Mouse (Mus musculus) lung, postnatal 0 days (tissue): ENCODE measurements around the gene Zbp1. TPM values are rescaled to one million over a fixed set of nuclear protein-coding genes. Genes with fewer than 3 reads are reported as not detected.

Experiments
- ATAC-seq: fragments of 200-750 bp; cut with Nextera tagmentation; 2 replicates; pipeline ENCODE4 v1.8.0; 2017; ENCODE audit warnings: moderate library complexity
- DNase-seq: peaks from one replicate; pipeline ENCODE4 v3.0.0-alpha.2; 2016; ENCODE audit warnings: low spot score
- H3K27ac ChIP-seq: fragments of 300-500 bp; sonication (generic); 2 replicates; pipeline ENCODE4 v1.5.1; 2014; ENCODE audit warnings: antibody characterized with exemption, mild to moderate bottlenecking, low read length, mixed read lengths
- H3K27me3 ChIP-seq: fragments of 300-500 bp; sonication (generic); replicated peaks from 2 replicates; pipeline ENCODE4 v1.6.1; 2014; ENCODE audit warnings: low read length, mixed read lengths; ENCODE audit not compliant: insufficient read depth
- H3K36me3 ChIP-seq: fragments of 300-500 bp; sonication (generic); 2 replicates; pipeline ENCODE4 v1.6.1; 2014; ENCODE audit warnings: low read length, mixed read lengths; ENCODE audit not compliant: insufficient read depth
- H3K4me1 ChIP-seq: fragments of 300-500 bp; sonication (generic); 2 replicates; pipeline ENCODE4 v1.6.1; 2014; ENCODE audit warnings: antibody characterized with exemption, low read depth, low read length, mixed read lengths; ENCODE audit not compliant: insufficient read depth
- H3K4me2 ChIP-seq: fragments of 300-500 bp; sonication (generic); replicated peaks from 2 replicates; pipeline ENCODE4 v1.6.1; 2014; ENCODE audit warnings: low read depth, mild to moderate bottlenecking, low read length, moderate library complexity, mixed read lengths
- H3K4me3 ChIP-seq: fragments of 300-500 bp; sonication (generic); 2 replicates; pipeline ENCODE4 v1.5.1; 2014; ENCODE audit warnings: low read depth, low read length
- H3K9ac ChIP-seq: fragments of 300-500 bp; sonication (generic); replicated peaks from 2 replicates; pipeline ENCODE4 v1.6.1; 2014; ENCODE audit warnings: low read depth, mild to moderate bottlenecking
- H3K9me3 ChIP-seq: fragments of 300-500 bp; sonication (generic); 2 replicates; pipeline ENCODE4 v1.6.1; 2016; ENCODE audit warnings: low read length, mixed read lengths
- CTCF ChIP-seq: IDR thresholded peaks from 2 replicates; pipeline ENCODE4 v1.5.1; 2016; ENCODE audit warnings: antibody characterized with exemption, mild to moderate bottlenecking
- EP300 ChIP-seq: IDR thresholded peaks from 2 replicates; pipeline ENCODE4 v1.6.1; 2016; ENCODE audit warnings: antibody characterized with exemption, mild to moderate bottlenecking, control low read depth
- WGBS: fragments of 180-500 bp; shearing (Covaris S2); extraction: QIAGEN DNeasy Blood & Tissue Kit; methylation state at CpG from one replicate; pipeline ENCODE4 v1.1.7; 2014; 5-methylcytosine and 5-hydroxymethylcytosine counted together
- polyA plus RNA-seq: library from polyadenylated mRNA; unstranded; fragments of >200 nt; fragmentation: Nextera tagmentation; extraction: Ambion mirVana; gene quantifications from 2 replicates; pipeline ENCODE4 v1.2.1, GENCODE M21; 2015

Gene Zbp1
- polyA plus RNA-seq, 1 experiment from 2014 or later, result 2.5 TPM

- Histone ChIP-seq H3K4me1 (no peaks in the 10 kb centered on the region), H3K9ac (no peak overlapping the region), H3K27me3 (no peaks in the 10 kb centered on the region), H3K4me2 (peak overlapping the region; percentile 36; the same call in 1 of the 2 replicates), H3K27ac (no peak overlapping the region), H3K4me3 (no peak overlapping the region), H3K9me3 (no peaks in the 10 kb centered on the region), H3K36me3 (no peaks in the 10 kb centered on the region; the same call in 1 of the 2 replicates)
- WGBS, result 11% methylated on average over 9 of the region's 10 CpGs
- no peak for TF ChIP-seq EP300
- TF ChIP-seq CTCF, result peak; percentile 97
- ATAC-seq, result peak; percentile 74
- DNase-seq, result peak; percentile 87
Measured at GRCm38 (mm10) chr2:173229578-173230224, 11.0 kb upstream of the Zbp1 start.

- Histone ChIP-seq H3K9ac (no peak overlapping the region), H3K4me1 (no peaks in the 10 kb centered on the region), H3K9me3 (no peaks in the 10 kb centered on the region), H3K4me2 (no peak overlapping the region), H3K27ac (no peak overlapping the region), H3K27me3 (no peaks in the 10 kb centered on the region), H3K36me3 (no peaks in the 10 kb centered on the region; the same call in 1 of the 2 replicates), H3K4me3 (no peak overlapping the region)
- no peak for DNase-seq
- WGBS, result 89% methylated on average over 7 of the region's 8 CpGs
- ATAC-seq, result no peak
- TF ChIP-seq CTCF (no peak), EP300 (no peak)
Measured at GRCm38 (mm10) chr2:173228567-173228966, 9.8 kb upstream of the Zbp1 start.

- no peaks in the 10 kb centered on the region for H3K4me1 ChIP-seq
- no peak overlapping the region for H3K27ac ChIP-seq
- no peaks in the 10 kb centered on the region; the same call in 1 of the 2 replicates for H3K36me3 ChIP-seq
- TF ChIP-seq EP300, result no peak
- TF ChIP-seq CTCF, result no peak
- 83% methylated on average over 8 of the region's 8 CpGs for WGBS
- no peak for ATAC-seq
- H3K9me3 ChIP-seq, result no peaks in the 10 kb centered on the region
- H3K9ac ChIP-seq, result no peak overlapping the region
- H3K4me2 ChIP-seq, result no peak overlapping the region
- no peak for DNase-seq
- no peak overlapping the region for H3K4me3 ChIP-seq
- H3K27me3 ChIP-seq, result no peaks in the 10 kb centered on the region
Measured at GRCm38 (mm10) chr2:173226792-173227191, 8.1 kb upstream of the Zbp1 start.

GRCm38 (mm10) chr2:173225906-173226305 lies 7.2 kb upstream of the Zbp1 start:
- Histone ChIP-seq H3K4me2 (no peak overlapping the region), H3K36me3 (no peaks in the 10 kb centered on the region; the same call in 1 of the 2 replicates), H3K9ac (no peak overlapping the region), H3K27me3 (no peaks in the 10 kb centered on the region), H3K4me1 (no peaks in the 10 kb centered on the region), H3K4me3 (no peak overlapping the region), H3K9me3 (no peaks in the 10 kb centered on the region), H3K27ac (no peak overlapping the region)
- 85% methylated on average over 7 of the region's 7 CpGs for WGBS
- no peak for DNase-seq
- no peak for ATAC-seq
- no peak for TF ChIP-seq EP300
- no peak for TF ChIP-seq CTCF

- no peaks in the 10 kb centered on the region for H3K27me3 ChIP-seq
- no peak overlapping the region for H3K27ac ChIP-seq
- TF ChIP-seq CTCF (no peak), EP300 (no peak)
- no peak overlapping the region for H3K4me2 ChIP-seq
- 57% methylated on average over 7 of the region's 7 CpGs for WGBS
- H3K4me3 ChIP-seq, result no peak overlapping the region
- H3K9ac ChIP-seq, result no peak overlapping the region
- no peak for DNase-seq
- no peak for ATAC-seq
- H3K36me3 ChIP-seq, result no peaks in the 10 kb centered on the region; the same call in 1 of the 2 replicates
- H3K9me3 ChIP-seq, result no peaks in the 10 kb centered on the region
- H3K4me1 ChIP-seq, result no peaks in the 10 kb centered on the region
Measured at GRCm38 (mm10) chr2:173224832-173225231, 6.1 kb upstream of the Zbp1 start.

GRCm38 (mm10) chr2:173224097-173224496 lies 5.4 kb upstream of the Zbp1 start:
- no peak overlapping the region for H3K27ac ChIP-seq
- H3K9me3 ChIP-seq, result no peaks in the 10 kb centered on the region
- no peak for DNase-seq
- no peak for ATAC-seq
- no peaks in the 10 kb centered on the region for H3K27me3 ChIP-seq
- WGBS, result 49% methylated on average over 3 of the region's 3 CpGs
- H3K4me1 ChIP-seq, result no peaks in the 10 kb centered on the region
- no peak overlapping the region for H3K4me3 ChIP-seq
- no peak overlapping the region for H3K4me2 ChIP-seq
- TF ChIP-seq CTCF (no peak), EP300 (no peak)
- H3K9ac ChIP-seq, result no peak overlapping the region
- no peaks in the 10 kb centered on the region; the same call in 1 of the 2 replicates for H3K36me3 ChIP-seq
